Mouse (Mus musculus) cerebellum, adult 2 months (tissue): ENCODE data around the gene Amot. TPM values are rescaled to one million over a fixed set of nuclear protein-coding genes. Genes with fewer than 3 reads are reported as not detected.

Source experiments
- DNase-seq, 2 experiments: peaks; one replicate each; pipeline ENCODE4 v3.0.0; 2021
- H3K27ac ChIP-seq: fragments of 200-500 bp; 2 replicates; pipeline ENCODE4 v1.5.1; 2012; ENCODE audit warnings: low read length, control low read depth, inconsistent platforms; ENCODE audit not compliant: insufficient read depth
- H3K27me3 ChIP-seq: fragments of 200-500 bp; 2 replicates; pipeline ENCODE4 v1.6.1; 2012; ENCODE audit warnings: inconsistent platforms, mild to moderate bottlenecking, low read length, moderate library complexity; ENCODE audit not compliant: control insufficient read depth, insufficient read depth
- H3K4me1 ChIP-seq: fragments of 200-500 bp; 2 replicates; pipeline ENCODE4 v1.6.1; 2011; ENCODE audit warnings: low read length; ENCODE audit not compliant: control insufficient read depth, insufficient read depth
- H3K4me3 ChIP-seq: fragments of 200-500 bp; replicated peaks from 2 replicates; pipeline ENCODE3; 2011; ENCODE audit warnings: mild to moderate bottlenecking, low read depth, low read length, control low read depth; ENCODE audit not compliant: insufficient read depth
- CTCF ChIP-seq: fragments of 200-500 bp; IDR thresholded peaks from 2 replicates; pipeline ENCODE4 v1.5.1; 2011; ENCODE audit warnings: low read depth, mild to moderate bottlenecking, control low read depth, low read length, moderate library complexity, borderline replicate concordance; ENCODE audit not compliant: insufficient read depth
- POLR2A ChIP-seq: fragments of 200-500 bp; IDR thresholded peaks from 2 replicates; pipeline ENCODE4 v1.6.1; 2011; ENCODE audit warnings: low read length, control low read depth, borderline replicate concordance; ENCODE audit not compliant: insufficient read depth
- WGBS: fragments of 180-500 bp; shearing (Covaris S2); methylation state at CpG from one replicate; pipeline ENCODE4 v1.1.7; 2018; 5-methylcytosine and 5-hydroxymethylcytosine counted together
- polyA plus RNA-seq: library from polyadenylated mRNA; depleted of rRNA; stranded (reverse); fragments of >200 nt; gene quantifications from 2 replicates; pipeline ENCODE4 v1.2.3, GENCODE M21; 2012

The Amot gene
- polyA plus RNA-seq, 1 experiment = 17.5 TPM

DNA sequence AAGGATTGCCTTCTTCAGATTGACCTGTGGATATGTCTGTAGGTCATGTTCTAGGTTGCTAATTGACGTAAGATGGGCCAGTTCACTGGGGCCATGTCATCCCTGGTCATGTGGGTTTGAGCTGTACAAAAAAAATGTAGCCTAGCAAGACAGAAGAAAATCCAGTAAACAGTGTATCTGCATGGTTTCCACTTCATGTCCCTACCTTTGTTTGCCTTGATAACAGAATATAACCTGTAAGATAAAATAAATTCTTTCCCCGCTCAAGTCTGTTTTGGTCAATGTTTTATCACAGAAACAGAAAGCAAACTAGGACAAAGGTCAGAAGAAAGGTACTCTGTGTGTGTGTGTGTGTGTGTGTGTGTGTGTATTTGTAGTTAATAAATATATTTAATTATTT is 63.5 kb downstream of the Amot start:
- TF ChIP-seq CTCF (no peak), POLR2A (no peak)
- WGBS = 94% methylated on average over 2 of the region's 2 CpGs
- no peak overlapping the region for H3K27ac ChIP-seq
- H3K4me3 ChIP-seq = no peak overlapping the region
- no peak for DNase-seq
- H3K27me3 ChIP-seq = no peaks in the 10 kb centered on the region
- no peaks in the 10 kb centered on the region for H3K4me1 ChIP-seq

DNA sequence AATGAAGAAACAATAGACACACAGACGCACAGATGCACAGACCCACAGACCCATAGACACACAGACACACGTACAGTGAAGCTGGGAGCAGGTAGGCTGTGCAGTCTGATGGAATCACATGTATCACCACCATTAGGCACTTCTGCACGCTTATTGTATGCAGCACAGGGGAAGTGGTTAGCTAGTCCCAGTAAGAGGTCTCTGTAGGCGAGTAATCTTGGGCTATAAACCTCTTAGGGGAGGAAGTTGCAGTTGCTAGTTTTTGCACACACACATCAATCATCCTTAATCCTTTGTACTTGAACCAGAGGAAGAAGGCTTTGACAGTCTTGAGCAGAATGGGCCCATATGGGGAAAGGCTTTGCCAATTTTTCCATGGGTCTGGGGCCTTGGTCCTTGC is 71.3 kb downstream of the Amot start:
- no peak for TF ChIP-seq CTCF
- no peak for TF ChIP-seq POLR2A
- Histone ChIP-seq H3K27me3 (no peaks in the 10 kb centered on the region), H3K27ac (no peak overlapping the region), H3K4me3 (no peak overlapping the region), H3K4me1 (no peaks in the 10 kb centered on the region)
- WGBS = 85% methylated on average over 4 of the region's 4 CpGs
- no peak for DNase-seq

DNA sequence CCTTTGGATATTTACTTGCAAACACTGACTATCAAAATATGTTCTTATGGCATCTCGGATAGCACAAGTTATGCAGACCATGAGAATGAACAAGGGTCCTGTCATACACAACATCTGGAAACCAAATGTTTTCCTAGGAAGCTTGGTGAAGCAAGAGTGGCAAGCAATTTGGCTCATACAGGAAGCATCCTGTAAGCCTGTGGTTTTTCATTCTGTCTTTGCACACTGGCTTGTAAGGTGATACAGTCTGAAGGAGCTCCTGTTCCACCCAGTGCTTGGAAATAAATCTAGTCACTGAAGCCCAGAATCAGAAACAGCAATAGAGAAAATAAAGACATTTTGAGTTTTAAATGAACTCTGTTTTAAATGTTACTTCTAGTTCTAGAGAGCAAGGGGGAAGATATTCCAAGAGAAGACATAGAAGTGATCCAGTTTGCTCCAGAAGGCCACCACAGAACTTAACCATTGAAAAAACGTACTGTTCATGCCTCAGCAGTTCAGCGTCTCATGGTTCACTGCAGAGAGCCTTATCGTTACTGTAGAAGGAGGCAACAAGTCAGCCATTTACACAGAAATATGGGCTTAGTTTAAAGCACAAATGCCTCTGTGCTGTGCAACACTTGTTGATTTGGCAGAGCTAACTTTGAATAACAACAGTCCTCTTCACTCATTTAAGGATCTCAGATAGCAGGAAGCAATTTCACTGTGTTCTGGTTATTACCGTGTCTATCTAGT is 74.0 kb downstream of the Amot start:
- Histone ChIP-seq H3K27ac (no peak overlapping the region), H3K4me1 (no peaks in the 10 kb centered on the region), H3K4me3 (no peak overlapping the region), H3K27me3 (no peaks in the 10 kb centered on the region)
- WGBS = 74% methylated on average over 5 of the region's 5 CpGs
- no peak for DNase-seq
- TF ChIP-seq CTCF (no peak), POLR2A (no peak)

DNA sequence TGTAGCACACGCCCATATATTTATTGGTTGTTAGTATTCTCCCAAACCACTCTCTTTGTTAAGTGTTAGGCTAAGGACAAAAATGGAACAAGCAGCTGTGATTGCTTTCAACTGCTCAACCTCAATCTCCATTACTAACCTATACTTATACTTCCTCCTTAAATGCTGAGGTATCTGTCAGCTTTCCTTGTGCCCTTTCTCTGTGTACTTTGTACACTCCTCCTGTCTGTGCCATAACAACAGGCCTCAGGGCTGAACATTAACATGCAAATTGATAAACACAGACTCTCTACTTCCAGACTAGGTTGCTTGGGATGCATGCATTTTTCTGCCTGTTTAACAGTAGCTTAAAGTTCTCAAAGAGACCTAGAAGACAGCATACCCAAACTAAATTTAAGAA is 76.2 kb downstream of the Amot start:
- Histone ChIP-seq H3K27me3 (no peaks in the 10 kb centered on the region), H3K4me1 (no peaks in the 10 kb centered on the region), H3K27ac (no peak overlapping the region), H3K4me3 (no peak overlapping the region)
- TF ChIP-seq CTCF (no peak), POLR2A (no peak)
- no peak for DNase-seq
- 83% methylated on average over 1 of the region's 1 CpGs for WGBS

DNA sequence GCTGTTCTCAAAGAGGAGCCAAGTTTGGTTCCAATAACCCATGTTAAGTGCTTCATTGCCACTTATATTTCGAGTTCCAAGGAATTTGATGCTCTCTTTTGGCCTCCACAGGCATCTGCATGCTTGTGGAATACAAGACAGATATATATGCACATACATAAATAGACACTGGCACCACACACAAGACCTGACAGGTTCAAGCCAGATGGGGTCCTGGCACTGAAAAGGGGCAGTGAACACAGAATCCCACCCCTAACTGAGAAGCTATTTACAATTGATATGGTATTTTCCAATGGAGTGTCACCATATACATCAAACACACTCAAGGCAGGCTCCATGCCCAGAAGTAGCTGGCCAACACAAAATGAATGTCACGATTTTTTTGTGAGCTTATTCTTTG is 81.0 kb downstream of the Amot start:
- DNase-seq = no peak
- Histone ChIP-seq H3K4me3 (no peak overlapping the region), H3K27ac (no peak overlapping the region), H3K27me3 (no peaks in the 10 kb centered on the region), H3K4me1 (no peaks in the 10 kb centered on the region)
- TF ChIP-seq CTCF = no peak
- TF ChIP-seq POLR2A = no peak
- 16% methylated on average over 2 of the region's 2 CpGs for WGBS

DNA sequence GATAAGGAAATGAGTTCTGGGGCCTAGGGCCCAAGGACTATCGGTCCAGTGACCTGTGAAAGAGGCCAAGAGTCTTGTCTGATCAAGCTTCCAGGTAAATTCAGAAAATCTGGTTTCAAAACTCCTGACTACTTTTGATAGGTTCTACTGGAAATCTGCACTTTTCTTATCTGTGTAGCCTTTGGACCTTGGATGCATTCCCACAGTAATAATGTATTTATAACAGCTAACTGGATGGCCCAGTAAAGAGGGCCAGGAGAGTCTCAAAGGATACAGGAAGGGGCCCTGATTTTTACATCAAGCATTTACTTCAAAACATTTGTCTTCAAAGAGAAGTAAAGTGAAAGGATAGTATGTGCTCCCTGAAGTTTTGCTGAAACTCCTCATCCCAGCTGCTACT is 90.7 kb downstream of the Amot start:
- no peak overlapping the region for H3K27ac ChIP-seq
- TF ChIP-seq POLR2A (no peak), CTCF (no peak)
- 88% methylated on average over 1 of the region's 1 CpGs for WGBS
- no peaks in the 10 kb centered on the region for H3K27me3 ChIP-seq
- no peak overlapping the region for H3K4me3 ChIP-seq
- DNase-seq = no peak
- no peaks in the 10 kb centered on the region for H3K4me1 ChIP-seq

DNA sequence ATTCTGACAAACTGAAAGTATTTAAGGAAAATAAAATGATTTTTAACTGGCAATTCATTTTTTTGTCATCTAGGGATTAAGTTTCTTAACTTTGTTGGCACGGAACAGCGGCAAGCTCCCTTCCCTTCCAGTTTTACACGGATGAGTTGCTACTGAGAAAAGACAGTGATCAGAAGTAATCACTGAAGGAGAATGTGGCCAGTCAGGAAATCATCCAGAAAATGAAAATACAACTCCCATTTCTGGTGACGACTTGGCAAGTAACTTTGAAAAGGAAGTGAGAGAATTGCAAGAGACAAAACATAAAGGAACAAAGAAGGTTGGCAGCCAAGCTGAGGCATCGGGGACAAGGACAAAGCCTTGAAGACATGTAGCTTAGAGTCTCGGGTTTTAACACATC is 93.6 kb downstream of the Amot start:
- Histone ChIP-seq H3K27me3 (no peaks in the 10 kb centered on the region), H3K4me3 (no peak overlapping the region), H3K27ac (no peak overlapping the region), H3K4me1 (no peaks in the 10 kb centered on the region)
- peak in 1 of 2 experiments; percentile 2 for DNase-seq
- 11% methylated on average over 6 of the region's 6 CpGs for WGBS
- TF ChIP-seq POLR2A (no peak), CTCF (no peak)

DNA sequence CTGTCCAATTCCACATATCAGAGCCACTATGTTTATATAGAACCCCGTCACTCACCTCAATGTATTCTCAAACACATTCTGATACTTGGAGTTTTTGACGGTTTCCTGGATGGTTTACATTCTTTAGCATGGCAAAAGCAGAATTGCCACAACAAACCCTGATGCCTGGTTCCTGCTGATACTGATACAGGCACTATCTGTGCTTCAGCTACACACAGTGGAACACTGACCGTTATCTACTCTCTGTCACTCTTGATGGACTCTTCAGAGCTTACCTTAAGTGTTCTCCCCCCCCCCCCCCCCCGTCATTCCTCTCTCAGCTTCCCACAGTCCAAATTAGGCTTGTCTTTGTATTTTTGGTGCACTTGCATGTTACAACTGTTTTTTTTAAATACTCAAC is 98.9 kb downstream of the Amot start:
- TF ChIP-seq CTCF (no peak), POLR2A (no peak)
- Histone ChIP-seq H3K4me3 (no peak overlapping the region), H3K4me1 (no peaks in the 10 kb centered on the region), H3K27me3 (no peaks in the 10 kb centered on the region), H3K27ac (no peak overlapping the region)
- no peak for DNase-seq
- 75% methylated on average over 4 of the region's 4 CpGs for WGBS
